Mouse (Mus musculus): ENCODE results near the gene Fgf15.

- TF ChIP-seq POLR2A (IDR thresholded peaks at IDR 0.05; ENCODE audit: insufficient read length, low read depth), result no peak
- TF ChIP-seq TCF12 (IDR thresholded peaks at IDR 0.05; ENCODE audit: insufficient read depth, poor library complexity, severe bottlenecking), result no peak
- TF ChIP-seq POLR2AphosphoS2 (IDR thresholded peaks at IDR 0.05; ENCODE audit: insufficient read length, low read depth), result no peak
These were observed 18.1 kb downstream of the Fgf15 start for GRCm38 (mm10) chr7:144914296-144914947.
